In genomic region chr6:42265391-42266330, GRCm38 (mm10) we compare ENCODE assay signal across 7 mouse cellular contexts. TPM values are rescaled to one million over a fixed set of nuclear protein-coding genes. Genes with fewer than 3 reads are reported as not detected.
A peak's percentile ranks its signal among the peaks of the same experiment; 100 is the strongest.
DNase-seq lines count a peak whose midpoint lies in the region; ATAC-seq and TF ChIP-seq lines count a peak whose summit lies in the region.

No protein-coding gene starts in this region.

- H3K27ac ChIP-seq in hindbrain, embryonic 14.5 days: peak overlapping the region; percentile 89
- H3K27ac ChIP-seq in stomach, embryonic 14.5 days (ENCODE audit: low read length): peak overlapping the region; percentile 96

- no peaks in the 10 kb centered on the region for H3K27me3 ChIP-seq in C2C12 (ENCODE audit: control insufficient read depth, insufficient read depth, insufficient read length)
- no peaks in the 10 kb centered on the region for H3K27me3 ChIP-seq in hindbrain, embryonic 14.5 days (ENCODE audit: control insufficient read depth, insufficient read depth, low read length)
- H3K27me3 ChIP-seq in stomach, embryonic 14.5 days (ENCODE audit: control insufficient read depth, insufficient read depth, low read length): no peaks in the 10 kb centered on the region

- H3K4me1 ChIP-seq in hindbrain, embryonic 14.5 days (replicated peaks; ENCODE audit: control insufficient read depth, insufficient read depth, low read length): peaks cover 16% of the 10 kb centered on the region
- 0 out of 2 replicates have a peak, but pooled peaks cover 5% of the 10 kb centered on the region for H3K4me1 ChIP-seq in stomach, embryonic 14.5 days (ENCODE audit: control insufficient read depth, insufficient read depth, low read length)

- peaks cover 38% of the 10 kb centered on the region for H3K36me3 ChIP-seq in C2C12 (ENCODE audit: control insufficient read depth, insufficient read depth)
- H3K36me3 ChIP-seq in hindbrain, embryonic 14.5 days (replicated peaks; ENCODE audit: control insufficient read depth, insufficient read depth): peaks cover 35% of the 10 kb centered on the region
- peaks cover 29% of the 10 kb centered on the region for H3K36me3 ChIP-seq in stomach, embryonic 14.5 days (ENCODE audit: control insufficient read depth, insufficient read depth, low read length)

- peak; percentile 55 for DNase-seq in 3T3-L1 (ENCODE audit: low read depth, low spot score)
- DNase-seq in embryo, embryonic 10.5 days (ENCODE audit: low spot score): peak; percentile 64
- no peak for DNase-seq in hindbrain, embryonic 14.5 days (ENCODE audit: low spot score)
- peak; percentile 42 for DNase-seq in lung, postnatal 36 days
- no peak for DNase-seq in adrenal gland, adult 2 months

- H3K79me2 ChIP-seq in C2C12 (ENCODE audit: control insufficient read depth, insufficient read depth): peaks cover 38% of the 10 kb centered on the region

- H3K79me3 ChIP-seq in C2C12 (ENCODE audit: low read depth): peaks cover 33% of the 10 kb centered on the region

- whole genome bisulfite sequencing in hindbrain, embryonic 14.5 days: under 1% methylated on average over 21 of the region's 21 CpGs
- WGBS in stomach, embryonic 14.5 days: under 1% methylated on average over 21 of the region's 21 CpGs

- peak overlapping the region; percentile 85 for H3K9ac ChIP-seq in hindbrain, embryonic 14.5 days
- H3K9ac ChIP-seq in stomach, embryonic 14.5 days (replicated peaks; ENCODE audit: low read depth, low read length): peak overlapping the region; percentile 92

- TF ChIP-seq CTCF in C2C12 (IDR thresholded peaks at IDR 0.05; ENCODE audit: control insufficient read depth, insufficient read depth, insufficient read length): no peak

- H3K9me3 ChIP-seq in hindbrain, embryonic 14.5 days (ENCODE audit: control insufficient read depth, low read length): no peaks in the 10 kb centered on the region
- H3K9me3 ChIP-seq in stomach, embryonic 14.5 days (ENCODE audit: control insufficient read depth, low read depth, low read length): no peaks in the 10 kb centered on the region

- H3K4me3 ChIP-seq in C2C12 (ENCODE audit: insufficient read depth, poor library complexity, severe bottlenecking): peak overlapping the region; percentile 93
- peak overlapping the region; percentile 73 for H3K4me3 ChIP-seq in hindbrain, embryonic 14.5 days (replicated peaks; ENCODE audit: low read length)
- H3K4me3 ChIP-seq in stomach, embryonic 14.5 days (ENCODE audit: low read depth, low read length): peak overlapping the region; percentile 84

- peak overlapping the region; percentile 94 for H3ac ChIP-seq in C2C12 (ENCODE audit: control insufficient read depth, insufficient read length, low read depth)

- ATAC-seq in hindbrain, embryonic 14.5 days (ENCODE audit: low FRiP score): no peak
- no peak for ATAC-seq in stomach, embryonic 14.5 days (ENCODE audit: insufficient number of reproducible peaks, insufficient read depth, low FRiP score, low read depth)

- peak overlapping the region; percentile 85 for H3K4me2 ChIP-seq in hindbrain, embryonic 14.5 days (replicated peaks)
- H3K4me2 ChIP-seq in stomach, embryonic 14.5 days (replicated peaks; ENCODE audit: low read depth, low read length): peak overlapping the region; percentile 78

TF ChIP-seq in C2C12, 6 proteins besides CTCF, POLR2A, EP300 and RAD21:
- TF ChIP-seq MAX (IDR thresholded peaks at IDR 0.05) (no peak), MYOG (IDR thresholded peaks at IDR 0.05; ENCODE audit: control insufficient read depth, extremely low read depth, insufficient read length) (no peak), USF1 (IDR thresholded peaks at IDR 0.05; ENCODE audit: low read depth) (no peak)

RNA-seq across cellular contexts. Expression of gene Casp2, which starts 0.9 kb away (rescaled TPM):
- polyA plus RNA-seq in C2C12 (2012; fragmentation: generic; extraction: Trizol): 11.7 TPM
- 32.7 and 36.4 TPM in 2 replicates for polyA plus RNA-seq in hindbrain, embryonic 14.5 days (2014; fragmentation: Nextera tagmentation; extraction: Ambion mirVana)
- 58.8 and 59.5 TPM in 2 replicates for polyA plus RNA-seq in stomach, embryonic 14.5 days (2014; fragmentation: Nextera tagmentation; extraction: Ambion mirVana)
- 10 to 100 TPM; 16.5 to 20.2 TPM for total RNA-seq in adrenal gland, adult 2 months (2021)
- polyA plus RNA-seq in adrenal gland, adult 2 months (2012; rRNA removed): 9.1 and 12.9 TPM in 2 replicates

RNA-seq across cellular contexts. Expression of gene Tmem139, which starts 3.9 kb away (rescaled TPM):
- 0.04 TPM for polyA plus RNA-seq in C2C12 (2012; fragmentation: generic; extraction: Trizol)
- not detected in 2 replicates for polyA plus RNA-seq in hindbrain, embryonic 14.5 days (2014; fragmentation: Nextera tagmentation; extraction: Ambion mirVana)
- 2.6 and 2.8 TPM in 2 replicates for polyA plus RNA-seq in stomach, embryonic 14.5 days (2014; fragmentation: Nextera tagmentation; extraction: Ambion mirVana)
- total RNA-seq in adrenal gland, adult 2 months (2021): 1 to 10 TPM in 1 of 2 experiments, under 1 TPM in 1; 0.35 to 3.2 TPM
- polyA plus RNA-seq in adrenal gland, adult 2 months (2012; rRNA removed): 0.17 and 0.30 TPM in 2 replicates

RNA-seq across cellular contexts. Expression of gene Gstk1, which starts 19.9 kb away (rescaled TPM):
- 1.5 TPM for polyA plus RNA-seq in C2C12 (2012; fragmentation: generic; extraction: Trizol)
- 11.6 and 12.1 TPM in 2 replicates for polyA plus RNA-seq in hindbrain, embryonic 14.5 days (2014; fragmentation: Nextera tagmentation; extraction: Ambion mirVana)
- polyA plus RNA-seq in stomach, embryonic 14.5 days (2014; fragmentation: Nextera tagmentation; extraction: Ambion mirVana): 19.5 and 22.1 TPM in 2 replicates
- 100 to 1,000 TPM; 104 to 312 TPM for total RNA-seq in adrenal gland, adult 2 months (2021)
- polyA plus RNA-seq in adrenal gland, adult 2 months (2012; rRNA removed): 78.8 and 113 TPM in 2 replicates

RNA-seq across cellular contexts. Expression of gene Clcn1, which starts 20.8 kb away (rescaled TPM):
- polyA plus RNA-seq in C2C12 (2012; fragmentation: generic; extraction: Trizol): 0.42 TPM
- polyA plus RNA-seq in hindbrain, embryonic 14.5 days (2014; fragmentation: Nextera tagmentation; extraction: Ambion mirVana): 0.94 and 1.9 TPM in 2 replicates
- 0.53 TPM in 1 of 2 replicates, not detected in the other for polyA plus RNA-seq in stomach, embryonic 14.5 days (2014; fragmentation: Nextera tagmentation; extraction: Ambion mirVana)
- under 1 TPM in 1 of 2 experiments, not detected in 1; 0.23 TPM for total RNA-seq in adrenal gland, adult 2 months (2021)
- polyA plus RNA-seq in adrenal gland, adult 2 months (2012; rRNA removed): 0.06 and 0.08 TPM in 2 replicates

RNA-seq across cellular contexts. Expression of gene Tas2r144, which starts 50.5 kb away (rescaled TPM):
- not detected for polyA plus RNA-seq in C2C12 (2012; fragmentation: generic; extraction: Trizol)
- polyA plus RNA-seq in hindbrain, embryonic 14.5 days (2014; fragmentation: Nextera tagmentation; extraction: Ambion mirVana): not detected in 2 replicates
- not detected in 2 replicates for polyA plus RNA-seq in stomach, embryonic 14.5 days (2014; fragmentation: Nextera tagmentation; extraction: Ambion mirVana)
- not detected for total RNA-seq in adrenal gland, adult 2 months (2021)
- polyA plus RNA-seq in adrenal gland, adult 2 months (2012; rRNA removed): not detected in 2 replicates

Comparison
In these comparisons a context has a peak if more than half of its experiments do, and no peak if none do; other contexts are left out.
1. DNase-seq: peak in 3T3-L1 (single experiment), embryo, embryonic 10.5 days (single experiment) and lung, postnatal 36 days (single experiment); none in hindbrain, embryonic 14.5 days (single experiment) and adrenal gland, adult 2 months (single experiment).
2. Peak in every context shown above with its lines, with median percentiles within 50 percentile points of each other: H3K4me3 ChIP-seq.